Comparison of ENCODE assay signal across 9 mouse cellular contexts in the genomic region with DNA sequence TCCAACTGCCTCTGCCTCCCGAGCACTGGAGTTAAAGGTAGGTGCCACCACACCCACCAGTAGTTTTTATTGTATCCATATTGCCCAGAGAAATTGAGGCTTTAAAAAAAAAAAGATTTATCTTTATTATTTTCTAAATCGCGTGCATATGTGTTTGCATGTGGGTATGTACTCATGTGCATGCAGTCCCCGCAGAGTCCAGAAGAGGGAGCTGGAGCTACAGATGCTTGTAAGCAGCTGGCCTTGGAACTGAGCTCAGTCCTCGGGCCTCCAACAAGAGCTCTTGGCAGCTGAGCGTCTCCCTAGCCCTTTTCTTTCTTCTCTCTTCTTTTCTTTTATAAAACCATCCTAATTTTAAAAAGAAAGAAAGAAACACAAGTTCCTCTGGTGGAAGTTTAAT. TPM values are rescaled to one million over a fixed set of nuclear protein-coding genes. Genes with fewer than 3 reads are reported as not detected.
A peak's percentile ranks its signal among the peaks of the same experiment; 100 is the strongest.
DNase-seq lines count a peak whose midpoint lies in the region; TF ChIP-seq lines count a peak whose summit lies in the region.
"Had no signal": no experiment of that assay in that cellular context is flagged by ENCODE, and none has a peak within 500 bp of the region (broad histone marks: within the 10 kb centered on the region; RNA-seq: fewer than 3 reads in every experiment).

No protein-coding gene starts in this region.

- no peaks in the 10 kb centered on the region for H3K9me3 ChIP-seq in ES-E14 (ENCODE audit: control insufficient read depth, insufficient read depth, low read depth, low read length)
- H3K9me3 ChIP-seq: limb, embryonic 15.5 days had no signal

- H3K27me3 ChIP-seq in cerebellum, adult 2 months (ENCODE audit: control insufficient read depth, insufficient read depth, low read length), result no peaks in the 10 kb centered on the region
- H3K27me3 ChIP-seq: limb, embryonic 15.5 days had no signal

- H3K4me3 ChIP-seq in cerebellum, adult 2 months (replicated peaks; ENCODE audit: insufficient read depth, low read depth, low read length), result no peak overlapping the region
- no peak overlapping the region for H3K4me3 ChIP-seq in ES-E14 (ENCODE audit: insufficient read depth in 1 of 2, low read depth in 1 of 2, low read length in 2 of 2, poor library complexity in 1 of 2, severe bottlenecking in 1 of 2)
- H3K4me3 ChIP-seq: limb, embryonic 15.5 days had no signal

- no peak for DNase-seq in cerebellum, adult 2 months
- DNase-seq in cerebellum, adult 8-10 months, result no peak
- peak; percentile 41 to 44 for DNase-seq in layer of hippocampus, postnatal 10 days (ENCODE audit: low spot score in 2 of 2)
- DNase-seq in layer of hippocampus, adult 9-10 months (ENCODE audit: low spot score), result no peak
- DNase-seq in ES-E14 (ENCODE audit: low read depth, low spot score), result peak; percentile 86
- DNase-seq in induced T-regulatory cell, adult 2 months (ENCODE audit: low read depth), result peak; percentile 72
- no peak for DNase-seq in natural killer cell, adult 2 months (ENCODE audit: low spot score in 2 of 2)
- no peak for DNase-seq in right cerebral cortex, postnatal 36 days (ENCODE audit: low spot score in 2 of 2)

- 82% methylated on average over 6 of the region's 6 CpGs for WGBS in cerebellum, adult 2 months

- no peaks in the 10 kb centered on the region for H3K36me3 ChIP-seq in ES-E14 (ENCODE audit: control insufficient read depth, insufficient read depth, low read length, poor library complexity, severe bottlenecking)

- TF ChIP-seq CTCF in cerebellum, adult 2 months (IDR thresholded peaks at IDR 0.05; ENCODE audit: borderline replicate concordance, insufficient read depth, low read depth, low read length), result peak; percentile 46; the same call in 1 of the 2 replicates

- no peak overlapping the region for H3K9ac ChIP-seq in ES-E14 (ENCODE audit: insufficient read depth, low read depth, low read length, poor library complexity, severe bottlenecking)
- H3K9ac ChIP-seq: limb, embryonic 15.5 days had no signal

- 0 out of 2 replicates have a peak overlapping the region, but pooled peaks have one; percentile 58 for H3K27ac ChIP-seq in cerebellum, adult 2 months (ENCODE audit: insufficient read depth, low read length)
- no peak overlapping the region for H3K27ac ChIP-seq in ES-E14 (ENCODE audit: insufficient read depth, low read depth, low read length, poor library complexity, severe bottlenecking)
- H3K27ac ChIP-seq: limb, embryonic 15.5 days had no signal

- no peak for TF ChIP-seq POLR2A in cerebellum, adult 2 months (IDR thresholded peaks at IDR 0.05; ENCODE audit: borderline replicate concordance, insufficient read depth, low read length)

- in situ Hi-C loops in ES-E14 (cut with MboI; ENCODE audit: low sequenced_read_pairs in 2 of 2, unreplicated experiment in 2 of 2), result no loop called here

- H3K4me1 ChIP-seq in cerebellum, adult 2 months (ENCODE audit: control insufficient read depth, insufficient read depth, low read length), result peaks cover 22% of the 10 kb centered on the region
- H3K4me1 ChIP-seq in ES-E14 (ENCODE audit: control insufficient read depth in 2 of 2, insufficient read depth in 2 of 2, low read length in 2 of 2, poor library complexity in 1 of 2), result peaks cover 0 to 2% of the 10 kb centered on the region in 2 experiments; a peak in 1 of 4 replicates

TF ChIP-seq in ES-E14, 5 proteins besides CTCF, POLR2A, EP300 and RAD21:
- TF ChIP-seq ZNF384 (IDR thresholded peaks at IDR 0.05; ENCODE audit: low read depth, low read length) (no peak), ZC3H11A (IDR thresholded peaks at IDR 0.05; ENCODE audit: borderline replicate concordance, low read depth, low read length) (peak; percentile 62; the same call in 1 of the 2 replicates)

RNA-seq across cellular contexts. Expression of a gene that starts 12.0 kb away (rescaled TPM):
- 39.1 and 39.3 TPM in 2 replicates for polyA plus RNA-seq in cerebellum, adult 2 months (2012; rRNA removed)
- 10 to 100 TPM; 43.1 to 47.3 TPM for total RNA-seq in layer of hippocampus, postnatal 10 days (2021)
- total RNA-seq in ES-E14 (2012; rRNA removed), result 27.5 and 38.6 TPM in 2 replicates

RNA-seq across cellular contexts. Expression of a gene that starts 12.0 kb away (rescaled TPM):
- polyA plus RNA-seq in cerebellum, adult 2 months (2012; rRNA removed), result 87.3 and 90.1 TPM in 2 replicates
- 10 to 100 TPM; 51.5 to 58.8 TPM for total RNA-seq in layer of hippocampus, postnatal 10 days (2021)
- total RNA-seq in ES-E14 (2012; rRNA removed), result 60.4 and 65.2 TPM in 2 replicates

RNA-seq across cellular contexts. Expression of a gene that starts 24.0 kb away (rescaled TPM):
- polyA plus RNA-seq in cerebellum, adult 2 months (2012; rRNA removed), result 44.3 and 47.8 TPM in 2 replicates
- 10 to 100 TPM; 31.7 to 41.4 TPM for total RNA-seq in layer of hippocampus, postnatal 10 days (2021)
- 0.31 and 0.74 TPM in 2 replicates for total RNA-seq in ES-E14 (2012; rRNA removed)

RNA-seq across cellular contexts. Expression of a gene that starts 36.5 kb away (rescaled TPM):
- 4.7 and 5.3 TPM in 2 replicates for polyA plus RNA-seq in cerebellum, adult 2 months (2012; rRNA removed)
- 1 to 10 TPM; 5.8 to 7.0 TPM for total RNA-seq in layer of hippocampus, postnatal 10 days (2021)
- total RNA-seq in ES-E14 (2012; rRNA removed), result 20.6 and 31.5 TPM in 2 replicates

RNA-seq across cellular contexts. Expression of a gene that starts 38.6 kb away (rescaled TPM):
- 151 and 169 TPM in 2 replicates for polyA plus RNA-seq in cerebellum, adult 2 months (2012; rRNA removed)
- total RNA-seq in layer of hippocampus, postnatal 10 days (2021), result 10 to 100 TPM; 59.0 to 61.4 TPM
- total RNA-seq in ES-E14 (2012; rRNA removed), result 0.18 and 0.58 TPM in 2 replicates

Comparison
In these comparisons a context has a peak if more than half of its experiments do, and no peak if none do; other contexts are left out.
1. DNase-seq: peak in layer of hippocampus, postnatal 10 days (2 of 2), ES-E14 (single experiment) and induced T-regulatory cell, adult 2 months (single experiment); none in cerebellum, adult 2 months (0 of 2), cerebellum, adult 8-10 months (single experiment), layer of hippocampus, adult 9-10 months (single experiment), natural killer cell, adult 2 months (0 of 2) and right cerebral cortex, postnatal 36 days (0 of 2).
2. RNA of a gene that starts 24.0 kb away (total RNA-seq): 31.7 to 41.4 TPM in layer of hippocampus, postnatal 10 days; 0.31 to 0.74 TPM in ES-E14; every median in the first group is over 10 times any median in the second.